Mouse (Mus musculus) cerebellum, adult 2 months (tissue): ENCODE data around the gene Tal1.

ENCODE experiments used
- CTCF ChIP-seq: fragments of 200-500 bp; IDR thresholded peaks from 2 replicates; pipeline ENCODE4 v1.5.1; 2011; ENCODE audit warnings: low read depth, mild to moderate bottlenecking, control low read depth, low read length, moderate library complexity, borderline replicate concordance; ENCODE audit not compliant: insufficient read depth
- POLR2A ChIP-seq: fragments of 200-500 bp; IDR thresholded peaks from 2 replicates; pipeline ENCODE4 v1.6.1; 2011; ENCODE audit warnings: low read length, control low read depth, borderline replicate concordance; ENCODE audit not compliant: insufficient read depth

DNA sequence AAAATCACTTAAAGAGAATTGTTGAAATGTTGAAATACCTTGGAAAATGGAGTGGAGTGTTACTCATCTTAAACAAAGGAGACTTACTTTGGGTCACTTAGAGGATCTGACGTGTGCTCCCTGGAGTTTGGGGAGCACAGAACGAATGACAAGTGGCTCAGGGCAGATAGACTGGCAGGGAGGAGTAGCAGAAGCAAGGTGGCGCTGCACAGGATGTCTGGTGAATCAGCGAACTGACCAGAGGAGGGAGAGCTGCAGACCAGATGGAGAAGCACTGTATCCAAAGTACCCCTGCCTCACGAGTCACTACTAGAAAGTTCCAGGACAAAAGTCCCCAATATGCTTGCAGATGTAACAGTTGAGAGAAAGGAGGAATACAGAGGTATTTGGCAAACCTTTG is 57.0 kb downstream of the Tal1 start:
- TF ChIP-seq CTCF (no peak), POLR2A (no peak)
